Mouse (Mus musculus) ES-Bruce4 (cell line): ENCODE measurements at regions not wholly inside any gene's neighbourhood (a gene's known extent, or its start where the extent isn't known, plus 50 kb on each side); places are given as distances from the start of the nearest gene placed in this dataset.

Source experiments
- CTCF ChIP-seq: IDR thresholded peaks from one replicate; pipeline ENCODE4 v1.8.1; 2011; ENCODE audit warnings: low read depth, low read length
- EP300 ChIP-seq: IDR thresholded peaks from 2 replicates; pipeline ENCODE4 v1.6.1; 2011; ENCODE audit warnings: low read depth, low read length; ENCODE audit not compliant: insufficient read depth

- TF ChIP-seq CTCF (no peak), EP300 (no peak)
These were observed 444.4 kb upstream of the Sox11 start for GRCm38 (mm10) chr12:27786716-27787291.
